Mouse (Mus musculus): ENCODE results near the gene Pdap1.
A peak's percentile ranks its signal among the peaks of the same experiment; 100 is the strongest.
"Not testable (repeated sequence)": the region's sequence is repeated elsewhere in the genome, so short reads cannot be mapped to it uniquely, and the experiment has no call there.

The Pdap1 gene

DNA sequence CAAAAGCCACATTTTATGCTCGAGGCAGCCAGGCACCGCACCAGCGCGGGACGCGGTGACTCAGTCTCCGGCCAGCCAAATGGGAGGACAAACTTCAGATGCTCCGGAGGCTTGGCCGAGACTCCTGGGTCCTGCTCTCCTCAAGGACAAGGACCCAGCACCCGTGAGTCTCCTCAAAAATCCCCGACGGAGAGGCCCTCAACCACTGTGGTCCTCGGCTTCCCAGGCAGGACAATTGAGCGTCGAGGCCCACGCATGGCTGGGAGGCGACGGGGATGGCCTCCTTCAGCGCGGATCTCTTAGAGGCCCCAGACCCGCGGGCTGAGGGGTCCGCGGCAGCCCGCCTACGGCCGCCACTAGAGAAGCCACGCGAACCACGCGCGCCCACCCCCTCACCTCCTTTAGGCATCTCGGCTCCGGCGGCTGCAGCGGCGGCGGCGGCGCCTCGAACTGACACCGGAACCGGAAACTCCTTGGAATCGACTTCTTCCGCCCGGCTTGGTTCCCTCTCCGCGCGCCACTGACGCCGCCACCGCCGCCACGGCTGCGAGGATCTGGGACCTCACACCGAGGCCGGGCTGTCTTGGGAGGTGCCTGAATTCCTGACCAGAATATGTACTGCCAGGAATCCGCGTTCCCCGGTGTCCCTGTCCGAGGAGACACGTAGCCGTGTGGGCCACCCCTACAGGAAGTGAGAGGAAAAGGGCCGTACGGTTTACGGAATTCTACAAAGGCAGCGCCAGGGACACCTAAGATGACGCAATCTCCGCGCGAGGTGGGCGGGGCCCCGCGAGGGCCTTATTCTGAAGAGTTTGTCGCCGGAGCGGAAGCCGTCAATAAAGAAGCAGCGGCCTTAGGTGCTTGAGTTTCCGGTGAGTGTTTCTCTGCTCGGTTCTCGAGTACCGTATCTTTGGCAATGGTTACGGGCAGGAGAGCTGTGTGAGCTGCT, at the start of gene Pdap1, which contains the start of gene Bud31:
Pdap1 (minus strand) TSS at position 668 of the 949 bp plus-strand sequence.
Bud31 (plus strand) TSS at position 792 of the 949 bp plus-strand sequence.
- peak; percentile 95 for DNase-seq (ENCODE audit: low read depth, low spot score)

DNA sequence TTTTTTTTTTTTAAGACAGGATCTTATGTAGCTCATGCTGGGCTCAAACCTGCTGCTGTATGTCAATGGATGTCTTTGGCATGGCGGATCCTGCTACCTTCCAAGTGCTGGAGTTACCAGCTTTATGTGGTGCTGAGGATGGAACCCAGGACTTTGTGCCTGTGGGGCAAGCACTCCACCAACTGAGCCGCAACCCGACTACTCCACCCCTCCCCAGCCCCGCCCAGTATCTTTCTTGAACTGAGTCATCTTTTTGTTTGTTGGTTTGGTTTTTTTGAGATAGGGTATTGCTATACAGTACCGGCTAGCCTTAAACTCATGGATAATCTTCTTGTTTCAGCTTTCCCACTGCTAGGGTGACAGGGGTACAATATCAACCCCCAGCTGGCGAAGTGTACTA, 49.4 kb upstream of the Pdap1 start:
- peak; percentile 23 for DNase-seq (ENCODE audit: low read depth, low spot score)

DNA sequence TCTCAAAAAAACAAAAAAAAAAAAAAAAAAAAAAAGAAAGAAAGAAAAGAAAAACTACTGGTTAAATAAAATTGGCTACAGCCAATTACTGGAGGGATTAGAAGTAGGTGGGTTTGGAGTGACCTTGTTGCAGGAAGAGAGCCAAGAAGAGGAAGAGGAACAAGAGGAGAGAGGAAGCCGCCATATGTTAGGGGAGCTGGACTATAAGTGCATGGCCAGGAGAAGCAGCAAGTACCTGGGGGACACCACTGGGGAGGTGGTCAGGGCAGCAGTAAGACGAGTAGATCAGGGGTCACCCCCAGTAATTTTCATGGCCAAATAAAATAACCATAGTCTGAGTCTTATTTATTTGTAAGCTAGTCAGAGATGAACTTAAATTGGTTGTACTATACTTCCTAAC, 45.2 kb upstream of the Pdap1 start:
- no peak for DNase-seq (ENCODE audit: low read depth, low spot score)

DNA sequence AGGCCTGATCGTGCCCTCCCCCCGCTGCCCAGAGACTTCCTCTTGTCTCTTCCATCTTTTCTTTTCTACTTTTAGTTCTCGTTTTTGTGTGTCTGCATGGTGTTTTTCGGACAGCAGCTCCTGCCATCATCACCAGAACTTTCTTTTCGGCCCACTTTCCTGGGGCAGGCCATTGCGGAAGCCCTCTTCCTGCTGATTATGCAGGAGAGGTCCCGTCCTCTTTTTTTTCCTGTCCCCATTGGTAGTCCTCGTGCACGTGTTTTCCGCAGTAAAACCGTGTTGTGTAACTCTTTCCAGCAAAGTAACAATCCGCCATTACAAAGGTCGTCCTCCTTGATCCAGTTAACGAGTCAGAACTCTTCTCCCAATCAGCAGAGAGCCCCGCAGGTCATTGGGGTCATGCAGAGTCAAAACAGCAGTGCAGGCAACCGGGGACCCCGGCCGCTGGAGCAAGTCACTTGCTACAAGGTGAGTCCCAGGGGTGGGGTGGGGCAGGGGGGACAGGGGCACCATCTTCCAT, 38.5 kb upstream of the Pdap1 start:
- DNase-seq (ENCODE audit: low read depth, low spot score): no peak

DNA sequence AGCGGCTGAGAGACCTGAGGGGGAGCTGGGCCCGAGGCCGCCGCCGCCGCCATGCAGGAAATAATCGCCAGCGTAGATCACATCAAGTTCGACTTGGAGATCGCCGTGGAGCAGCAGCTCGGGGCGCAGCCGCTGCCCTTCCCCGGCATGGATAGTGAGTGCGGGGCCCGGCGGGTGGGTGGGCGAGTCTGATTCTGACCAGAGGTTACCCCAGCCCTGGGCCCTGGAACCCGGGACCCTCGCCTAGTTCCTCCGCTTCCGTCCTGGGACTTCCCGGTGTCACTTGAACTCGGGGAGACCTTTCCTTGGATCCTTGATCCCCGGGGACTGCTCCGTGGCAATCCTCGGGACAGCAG, 27.2 kb upstream of the Pdap1 start:
- DNase-seq (ENCODE audit: low read depth, low spot score): no peak

DNA sequence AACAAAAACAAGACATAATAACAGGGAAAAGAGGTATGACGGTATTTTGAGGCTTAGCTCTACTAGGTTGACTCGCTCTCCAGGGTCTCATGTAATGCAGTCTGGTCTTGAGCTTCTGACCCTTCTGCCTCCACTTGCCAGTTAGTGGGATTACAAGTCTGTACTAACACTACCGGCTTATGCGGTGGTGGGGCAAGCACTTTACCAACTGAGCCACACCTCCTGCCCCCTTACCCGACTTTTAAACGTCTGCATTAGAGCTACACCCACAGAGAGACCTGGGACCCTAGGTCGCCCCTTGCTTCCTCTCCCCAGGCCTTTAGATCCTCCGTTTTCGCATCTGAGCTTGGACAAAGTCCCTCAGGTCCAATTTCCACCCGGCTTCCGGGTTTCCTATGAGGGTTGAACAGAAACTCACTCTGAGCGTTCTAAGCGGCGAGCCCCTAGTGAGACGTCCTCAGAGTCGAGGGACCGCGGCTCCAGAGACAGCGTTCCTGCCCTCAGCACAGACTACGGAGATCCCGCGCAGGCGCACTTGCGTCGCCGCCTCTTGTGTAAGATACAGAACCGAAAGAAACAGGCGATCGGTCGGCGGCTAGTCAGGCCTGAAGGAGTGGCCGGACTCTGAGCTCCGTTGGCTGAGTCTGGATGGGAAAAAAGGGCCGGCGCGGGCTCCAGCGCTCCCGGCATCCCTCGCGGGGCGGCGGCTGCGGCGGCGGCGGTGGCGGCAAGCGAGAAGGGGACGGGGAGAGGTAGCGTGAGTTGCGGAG, 26.7 kb upstream of the Pdap1 start, which contains the start of the genes Ptcd1 and Cpsf4:
Ptcd1 (minus strand) TSS at position 573 of the 770 bp plus-strand sequence.
Cpsf4 (plus strand) TSS at position 678 of the 770 bp plus-strand sequence.
- peak; percentile 99 for DNase-seq (ENCODE audit: low read depth, low spot score)

GRCm38 (mm10) chr5:145165184-145165583, 25.1 kb upstream of the Pdap1 start:
- DNase-seq (ENCODE audit: low read depth, low spot score): no peak

DNA sequence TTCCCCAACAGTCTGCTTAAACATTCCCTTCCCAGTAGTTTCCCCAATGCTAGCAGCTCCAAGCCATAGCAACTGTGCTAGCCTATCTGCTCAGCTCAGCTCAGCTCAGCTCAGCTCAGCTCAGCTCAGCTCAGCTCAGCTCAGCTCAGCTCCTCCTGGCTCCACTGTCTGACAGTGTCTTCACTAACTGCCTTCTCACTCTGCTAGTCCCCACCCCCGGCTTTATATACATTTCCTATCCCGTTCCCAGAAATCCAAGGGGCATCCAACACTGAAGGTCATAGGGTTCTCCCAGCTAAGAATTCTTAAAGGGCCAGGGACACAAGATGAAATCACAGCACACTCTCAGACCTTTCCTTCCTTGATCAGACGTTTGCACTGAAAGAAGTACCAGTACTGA, 24.7 kb upstream of the Pdap1 start:
- no peak for DNase-seq (ENCODE audit: low read depth, low spot score)

GRCm38 (mm10) chr5:145161361-145161760, 21.3 kb upstream of the Pdap1 start:
- DNase-seq (ENCODE audit: low read depth, low spot score): no peak

DNA sequence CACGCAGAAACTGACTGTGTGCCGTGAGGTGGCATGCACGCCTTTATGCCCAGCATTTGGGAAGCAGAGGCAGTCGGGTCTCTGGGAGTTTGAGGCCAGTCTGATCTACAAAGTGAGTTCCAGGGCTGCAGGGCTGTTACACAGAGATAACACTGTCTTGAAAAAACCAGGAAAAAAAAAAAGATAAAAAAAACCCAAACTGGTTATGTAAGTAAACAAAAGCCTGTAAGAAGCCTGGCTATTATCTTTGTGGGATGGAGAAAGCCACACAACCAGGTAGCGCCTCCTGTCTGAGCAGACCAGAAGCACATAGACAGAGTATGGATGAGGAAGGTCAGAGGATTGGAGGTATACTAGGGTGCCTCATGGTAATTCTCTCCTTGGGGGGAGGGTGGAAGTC, 12.7 kb upstream of the Pdap1 start:
- DNase-seq (ENCODE audit: low read depth, low spot score): no peak

DNA sequence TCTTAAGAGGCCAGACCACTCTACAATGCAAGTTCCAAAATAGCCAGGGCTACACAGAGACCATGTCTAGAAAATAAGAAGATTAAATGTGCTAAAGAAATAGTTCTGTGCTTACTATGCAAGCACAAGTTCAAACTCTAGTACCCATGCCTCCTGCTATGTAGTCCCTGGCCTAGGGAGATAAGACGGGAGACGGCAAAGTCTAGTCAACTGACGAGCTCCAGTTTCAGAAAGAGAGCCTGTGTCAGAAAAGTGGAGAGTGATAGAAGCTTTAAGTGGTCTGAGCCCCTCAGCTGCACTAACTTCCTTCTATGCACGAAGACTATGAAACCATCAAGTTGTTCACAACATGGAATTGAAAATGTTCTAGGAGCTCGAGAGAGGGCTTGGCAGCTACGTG, 9.3 kb upstream of the Pdap1 start:
- no peak for DNase-seq (ENCODE audit: low read depth, low spot score)

GRCm38 (mm10) chr5:145147748-145148147, 7.7 kb upstream of the Pdap1 start:
- DNase-seq (ENCODE audit: low read depth, low spot score): no peak

DNA sequence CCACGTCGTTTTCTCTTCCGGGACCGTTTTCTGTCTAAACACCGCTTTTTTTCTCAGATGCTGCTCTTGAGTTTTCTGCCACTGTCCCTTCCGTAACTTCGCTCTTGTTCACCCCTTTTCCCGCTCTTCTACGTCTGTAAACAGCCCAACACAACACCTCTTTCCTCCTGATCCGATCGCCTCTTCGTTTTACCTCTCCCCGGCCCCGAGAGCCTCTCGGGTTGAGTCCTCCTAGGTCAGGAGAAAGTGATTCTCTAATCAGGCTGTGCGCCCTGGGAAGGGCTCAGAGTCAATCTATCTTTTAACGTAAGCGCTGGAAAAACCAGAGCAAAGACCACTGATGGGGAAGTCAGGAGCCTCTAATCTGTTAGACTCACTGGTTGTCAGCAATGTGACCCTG, 573 bp upstream of the Pdap1 start:
- no peak for DNase-seq (ENCODE audit: low read depth, low spot score)

- no peak for DNase-seq (ENCODE audit: low read depth, low spot score)
These were observed 1.2 kb downstream of the Pdap1 start for GRCm38 (mm10) chr5:145138836-145139235.

GRCm38 (mm10) chr5:145133275-145133674, 6.8 kb downstream of the Pdap1 start:
- DNase-seq (ENCODE audit: low read depth, low spot score): not testable (repeated sequence)

DNA sequence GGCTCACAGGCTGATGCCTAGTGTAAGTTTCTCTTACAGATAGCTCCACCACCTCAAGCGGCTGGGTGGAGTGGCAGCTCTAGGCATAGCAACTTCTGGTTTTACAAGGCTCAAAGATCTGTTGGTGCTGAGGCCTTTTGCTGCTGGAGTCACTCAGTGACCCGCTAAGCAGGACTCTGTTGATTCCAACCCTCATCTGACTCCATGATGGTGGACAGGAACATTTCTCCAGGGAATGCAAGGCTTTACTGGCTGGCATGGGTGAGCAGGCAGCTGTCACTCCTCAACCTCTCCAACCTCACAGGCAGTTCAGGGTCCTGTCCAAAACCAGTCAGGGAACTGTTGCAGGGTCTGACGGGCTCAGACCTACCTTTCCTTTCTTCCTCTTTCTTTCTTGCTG, 9.0 kb downstream of the Pdap1 start:
- no peak for DNase-seq (ENCODE audit: low read depth, low spot score)

- no peak for DNase-seq (ENCODE audit: low read depth, low spot score)
These were observed 9.8 kb downstream of the Pdap1 start for GRCm38 (mm10) chr5:145130191-145130590.

GRCm38 (mm10) chr5:145129773-145130172, 10.3 kb downstream of the Pdap1 start:
- not testable (repeated sequence) for DNase-seq (ENCODE audit: low read depth, low spot score)

- DNase-seq (ENCODE audit: low read depth, low spot score): no peak
These were observed 10.9 kb downstream of the Pdap1 start for GRCm38 (mm10) chr5:145129124-145129523.

DNA sequence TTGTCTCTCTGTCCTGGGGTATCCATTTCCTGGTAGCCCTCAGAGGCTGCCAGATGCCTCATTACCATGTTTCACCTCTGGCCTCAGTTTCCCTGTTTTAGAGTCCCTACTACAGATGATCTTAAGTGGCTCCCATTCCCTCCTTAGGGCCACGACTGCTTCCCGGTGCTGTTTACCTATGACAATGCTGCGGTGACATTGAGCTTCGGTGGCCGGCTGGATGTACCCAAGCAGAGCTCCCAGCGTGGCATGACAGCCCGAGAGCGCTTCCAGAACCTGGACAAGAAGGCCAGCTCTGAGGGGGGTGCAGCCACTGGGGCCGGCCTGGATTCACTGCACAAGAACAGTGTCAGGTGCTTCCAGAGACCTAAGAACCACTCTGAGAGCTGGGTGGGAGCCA, 13.5 kb downstream of the Pdap1 start:
- no peak for DNase-seq (ENCODE audit: low read depth, low spot score)

DNA sequence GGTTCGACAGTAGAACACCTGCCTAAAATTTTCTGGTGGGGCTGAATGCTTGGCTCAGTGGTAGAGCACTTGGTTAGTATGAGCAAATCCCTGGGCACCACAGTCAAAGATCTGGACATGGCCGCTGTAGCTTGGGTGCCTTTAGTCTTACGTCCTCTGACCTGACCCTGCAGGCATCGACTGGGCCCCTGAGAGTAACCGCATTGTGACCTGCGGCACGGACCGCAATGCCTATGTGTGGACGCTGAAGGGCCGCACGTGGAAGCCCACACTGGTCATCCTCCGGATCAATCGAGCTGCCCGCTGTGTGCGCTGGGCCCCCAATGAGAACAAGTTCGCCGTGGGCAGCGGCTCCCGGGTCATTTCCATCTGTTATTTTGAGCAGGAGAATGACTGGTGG, 16.6 kb downstream of the Pdap1 start:
- no peak for DNase-seq (ENCODE audit: low read depth, low spot score)

DNA sequence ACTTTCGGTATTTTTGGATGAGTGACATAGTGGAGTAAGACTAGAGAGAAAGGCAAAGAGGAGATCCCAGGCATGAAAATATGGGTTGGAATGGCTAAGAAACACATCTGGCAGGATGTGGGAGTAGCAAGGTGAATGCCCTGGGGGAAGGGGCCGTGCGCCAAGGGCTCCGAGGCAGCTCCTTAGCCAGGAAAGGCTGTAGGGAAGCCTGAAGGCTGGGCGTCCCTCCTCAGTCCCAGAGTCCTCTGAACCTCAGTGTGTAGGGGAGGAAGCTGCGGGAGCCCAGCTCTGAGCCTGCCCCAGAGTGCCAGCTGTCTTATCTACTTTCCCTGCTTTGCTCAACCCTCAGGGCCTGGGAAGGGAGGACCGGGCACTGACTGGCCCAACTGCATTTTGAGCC, 19.1 kb downstream of the Pdap1 start:
- DNase-seq (ENCODE audit: low read depth, low spot score): no peak

Measured in CD4-positive helper T cell, adult 2 months (primary cell).